ENCODE assay signal across 9 mouse cellular contexts in the genomic region with DNA sequence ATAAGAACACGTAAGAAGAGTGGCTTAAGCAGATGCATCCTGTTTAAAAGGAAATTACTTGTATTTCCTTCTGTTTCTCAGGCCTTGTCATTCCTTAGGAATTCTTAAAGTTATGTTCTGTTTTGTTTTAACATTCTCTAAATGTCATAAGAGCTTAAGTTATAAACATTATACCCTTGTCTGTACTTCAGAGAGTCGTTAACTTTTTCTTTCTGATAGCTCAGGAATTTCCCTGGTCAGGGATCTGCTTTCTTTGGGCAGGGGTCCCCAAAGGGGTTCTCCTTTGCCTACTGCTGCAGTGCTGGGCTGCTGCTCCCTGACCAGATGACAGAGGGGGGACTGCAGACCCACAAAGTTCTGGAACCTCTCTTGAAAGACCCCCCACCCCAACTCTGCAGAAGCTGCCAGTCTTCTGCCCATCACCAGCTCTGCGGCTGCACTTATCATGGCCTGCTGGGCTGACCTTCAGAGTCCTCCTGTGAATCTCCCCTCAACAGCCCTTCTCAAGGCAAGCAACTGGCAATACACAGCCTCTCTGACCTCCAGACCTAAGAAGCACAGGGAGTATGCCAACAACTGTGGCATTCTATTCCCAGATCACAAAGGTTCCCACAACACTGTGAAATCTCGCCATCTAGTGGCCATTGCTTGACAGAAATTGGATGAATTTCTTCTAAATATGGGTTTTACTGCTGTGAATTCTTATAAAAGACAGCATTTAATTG. TPM values are rescaled to one million over a fixed set of nuclear protein-coding genes. Genes with fewer than 3 reads are reported as not detected.
DNase-seq lines count a peak whose midpoint lies in the region; ATAC-seq and TF ChIP-seq lines count a peak whose summit lies in the region.
"Had no signal": no experiment of that assay in that cellular context is flagged by ENCODE, and none has a peak within 500 bp of the region (broad histone marks: within the 10 kb centered on the region; RNA-seq: fewer than 3 reads in every experiment).

No protein-coding gene starts in this region.

- H3K9ac ChIP-seq in ES-Bruce4 (ENCODE audit: low read depth, poor library complexity, severe bottlenecking): no peak overlapping the region
- no peak overlapping the region for H3K9ac ChIP-seq in embryonic facial prominence, embryonic 11.5 days (replicated peaks; ENCODE audit: low read length)
- H3K9ac ChIP-seq in heart, embryonic 16.5 days (ENCODE audit: low read length): no peak overlapping the region

- H3K4me1 ChIP-seq in ES-Bruce4 (ENCODE audit: control insufficient read depth, insufficient read depth, low read length): no peaks in the 10 kb centered on the region
- H3K4me1 ChIP-seq in embryonic facial prominence, embryonic 11.5 days (ENCODE audit: control insufficient read depth, insufficient read depth, low read length): no peaks in the 10 kb centered on the region
- peaks cover 4% of the 10 kb centered on the region; the same call in 1 of the 2 replicates for H3K4me1 ChIP-seq in heart, embryonic 16.5 days (ENCODE audit: control insufficient read depth, insufficient read depth, low read length)
- H3K4me1 ChIP-seq in lung, adult 2 months (ENCODE audit: control insufficient read depth, insufficient read depth, low read length): peaks cover 3% of the 10 kb centered on the region; the same call in 1 of the 2 replicates

- WGBS in embryonic facial prominence, embryonic 11.5 days: 39% methylated on average over 4 of the region's 4 CpGs
- WGBS in heart, embryonic 16.5 days: 22% methylated on average over 4 of the region's 4 CpGs
- WGBS in lung, adult 2 months: 19% methylated on average over 4 of the region's 4 CpGs

- H3K4me2 ChIP-seq in embryonic facial prominence, embryonic 11.5 days (ENCODE audit: low read depth, low read length): no peak overlapping the region
- no peak overlapping the region for H3K4me2 ChIP-seq in heart, embryonic 16.5 days (ENCODE audit: low read depth, low read length)

- no peak overlapping the region for H3K27ac ChIP-seq in ES-Bruce4 (ENCODE audit: insufficient read depth, low read length)
- no peak overlapping the region for H3K27ac ChIP-seq in embryonic facial prominence, embryonic 11.5 days (replicated peaks; ENCODE audit: low read depth, low read length)
- peak overlapping the region; percentile 34 for H3K27ac ChIP-seq in heart, embryonic 16.5 days (ENCODE audit: low read length)

- ATAC-seq in embryonic facial prominence, embryonic 11.5 days (replicated peaks; ENCODE audit: insufficient number of reproducible peaks, low FRiP score, low TSS enrichment, low read depth): peak; percentile 39; the same call in 1 of the 2 replicates
- ATAC-seq in heart, embryonic 16.5 days (replicated peaks; ENCODE audit: extremely low read depth, insufficient read depth, low FRiP score): peak; percentile 78
- no peak for ATAC-seq in erythroblast, adult 5-6 weeks (replicated peaks; ENCODE audit: low FRiP score, poor library complexity, severe bottlenecking)

- no peak for TF ChIP-seq POLR2A in ES-Bruce4 (IDR thresholded peaks at IDR 0.05; ENCODE audit: insufficient read depth, low read length)
- no peak for TF ChIP-seq POLR2A in lung, adult 2 months (IDR thresholded peaks at IDR 0.05; ENCODE audit: borderline replicate concordance, extremely low read depth, low read depth, low read length)

- no peaks in the 10 kb centered on the region; the same call in 1 of the 2 replicates for H3K27me3 ChIP-seq in ES-Bruce4 (ENCODE audit: control insufficient read depth, insufficient read depth, low read length, poor library complexity, severe bottlenecking)
- no peaks in the 10 kb centered on the region for H3K27me3 ChIP-seq in embryonic facial prominence, embryonic 11.5 days (ENCODE audit: control insufficient read depth, insufficient read depth, low read length)
- no peaks in the 10 kb centered on the region for H3K27me3 ChIP-seq in heart, embryonic 16.5 days (ENCODE audit: control insufficient read depth, insufficient read depth, low read length)

- no peaks in the 10 kb centered on the region for H3K9me3 ChIP-seq in ES-Bruce4 (replicated peaks; ENCODE audit: control insufficient read depth, insufficient read depth, low read length, poor library complexity, severe bottlenecking)
- H3K9me3 ChIP-seq in embryonic facial prominence, embryonic 11.5 days (replicated peaks; ENCODE audit: control insufficient read depth, low read length): no peaks in the 10 kb centered on the region
- H3K9me3 ChIP-seq in heart, embryonic 16.5 days (replicated peaks; ENCODE audit: control insufficient read depth, low read length): no peaks in the 10 kb centered on the region

- no peak for TF ChIP-seq EP300 in ES-Bruce4 (IDR thresholded peaks at IDR 0.05; ENCODE audit: insufficient read depth, low read depth, low read length)

- H3K36me3 ChIP-seq in ES-Bruce4 (ENCODE audit: control insufficient read depth, insufficient read depth, low read length, poor library complexity, severe bottlenecking): no peaks in the 10 kb centered on the region
- H3K36me3 ChIP-seq in embryonic facial prominence, embryonic 11.5 days (replicated peaks; ENCODE audit: control insufficient read depth, insufficient read depth, low read depth, low read length): no peaks in the 10 kb centered on the region
- no peaks in the 10 kb centered on the region for H3K36me3 ChIP-seq in heart, embryonic 16.5 days (ENCODE audit: control insufficient read depth, insufficient read depth)

- TF ChIP-seq CTCF in ES-Bruce4 (IDR thresholded peaks at IDR 0.05; ENCODE audit: low read depth, low read length): peak; percentile 12
- peak; percentile 37; the same call in 1 of the 2 replicates for TF ChIP-seq CTCF in lung, adult 2 months (IDR thresholded peaks at IDR 0.05; ENCODE audit: insufficient read depth, low read length)

- no peak overlapping the region for H3K4me3 ChIP-seq in ES-Bruce4 (ENCODE audit: low read depth, low read length)
- no peak overlapping the region for H3K4me3 ChIP-seq in embryonic facial prominence, embryonic 11.5 days (ENCODE audit: low read depth, low read length)
- H3K4me3 ChIP-seq in heart, embryonic 16.5 days (ENCODE audit: low read length): no peak overlapping the region
- no peak overlapping the region for H3K4me3 ChIP-seq in lung, adult 2 months (replicated peaks; ENCODE audit: extremely low read depth, low read depth, low read length)

- peak; percentile 30 for DNase-seq in adrenal gland, adult 8-10 months
- peak; percentile 90 for DNase-seq in embryonic facial prominence, embryonic 11.5 days (ENCODE audit: low spot score)
- peak; percentile 79 for DNase-seq in kidney, postnatal 10 days
- DNase-seq in lung, adult 2 months: peak; percentile 23
- DNase-seq in ovary, adult 18-20 months (ENCODE audit: low spot score): peak; percentile 76

RNA-seq across cellular contexts. Expression of a gene that starts 18.9 kb away (rescaled TPM):
- polyA plus RNA-seq in ES-Bruce4 (2011; ENCODE audit: insufficient read depth, insufficient read length, low read depth, missing spikeins): 25.3 and 27.2 TPM in 2 replicates
- 10 to 100 TPM; 14.6 to 25.3 (median 19.8) TPM for total RNA-seq in adrenal gland, adult 8-10 months (2022)
- polyA plus RNA-seq in embryonic facial prominence, embryonic 11.5 days (2014; fragmentation: Nextera tagmentation; extraction: Ambion mirVana): 45.8 and 49.2 TPM in 2 replicates
- polyA plus RNA-seq in heart, embryonic 16.5 days (2015; fragmentation: Nextera tagmentation; extraction: Ambion mirVana): 16.8 and 17.5 TPM in 2 replicates
- polyA plus RNA-seq in lung, adult 2 months (2012; rRNA removed): 1.2 and 2.9 TPM in 2 replicates
- total RNA-seq in erythroblast, adult 5-6 weeks (2015; ENCODE audit: low replicate concordance): 4.0 and 8.4 TPM in 2 replicates
- 5.3 and 12.1 TPM in 2 replicates for total RNA-seq in erythroblast, adult 5-6 weeks (2017; ENCODE audit: low replicate concordance)

RNA-seq across cellular contexts. Expression of a gene that starts 32.3 kb away (rescaled TPM):
- polyA plus RNA-seq in ES-Bruce4 (2011; ENCODE audit: insufficient read depth, insufficient read length, low read depth, missing spikeins): not detected in 2 replicates
- total RNA-seq in adrenal gland, adult 8-10 months (2022): not detected
- polyA plus RNA-seq in embryonic facial prominence, embryonic 11.5 days (2014; fragmentation: Nextera tagmentation; extraction: Ambion mirVana): not detected in 2 replicates
- polyA plus RNA-seq in heart, embryonic 16.5 days (2015; fragmentation: Nextera tagmentation; extraction: Ambion mirVana): not detected in 2 replicates
- polyA plus RNA-seq in lung, adult 2 months (2012; rRNA removed): not detected in 2 replicates
- total RNA-seq in erythroblast, adult 5-6 weeks (2015; ENCODE audit: low replicate concordance): not detected in 2 replicates
- not detected in 2 replicates for total RNA-seq in erythroblast, adult 5-6 weeks (2017; ENCODE audit: low replicate concordance)
- total RNA-seq: gastrocnemius, postnatal 4 days had no signal

Comparison
In these comparisons a context has a peak if more than half of its experiments do, and no peak if none do; other contexts are left out.
1. DNase-seq: peak in every context shown above with its lines; median percentile 90 in embryonic facial prominence, embryonic 11.5 days; 79 in kidney, postnatal 10 days; 76 in ovary, adult 18-20 months; 30 in adrenal gland, adult 8-10 months; 23 in lung, adult 2 months.